Mouse (Mus musculus): ENCODE data around the gene Sacm1l.

The Sacm1l gene

GRCm38 (mm10) chr9:123509638-123510604, 19.6 kb upstream of the Sacm1l start:
- no peak for DNase-seq (ENCODE audit: low spot score)

- no peak for DNase-seq (ENCODE audit: low spot score)
Observed at GRCm38 (mm10) chr9:123510926-123511325, 18.6 kb upstream of the Sacm1l start.

- no peak for DNase-seq (ENCODE audit: low spot score)
Observed at GRCm38 (mm10) chr9:123512482-123512881, 17.1 kb upstream of the Sacm1l start.

- no peak for DNase-seq (ENCODE audit: low spot score)
Observed at GRCm38 (mm10) chr9:123515087-123515486, 14.5 kb upstream of the Sacm1l start.

- no peak for DNase-seq (ENCODE audit: low spot score)
Observed at GRCm38 (mm10) chr9:123516641-123517385, 12.7 kb upstream of the Sacm1l start.

GRCm38 (mm10) chr9:123518969-123519894, 10.3 kb upstream of the Sacm1l start:
- no peak for DNase-seq (ENCODE audit: low spot score)

- DNase-seq (ENCODE audit: low spot score): no peak
Observed at GRCm38 (mm10) chr9:123520735-123521134, 8.8 kb upstream of the Sacm1l start.

GRCm38 (mm10) chr9:123523676-123524075, 5.9 kb upstream of the Sacm1l start:
- DNase-seq (ENCODE audit: low spot score): no peak

- no peak for DNase-seq (ENCODE audit: low spot score)
Observed at GRCm38 (mm10) chr9:123525095-123525494, 4.5 kb upstream of the Sacm1l start.

GRCm38 (mm10) chr9:123526502-123526901, 3.1 kb upstream of the Sacm1l start:
- no peak for DNase-seq (ENCODE audit: low spot score)

GRCm38 (mm10) chr9:123528087-123528925, 1.3 kb upstream of the Sacm1l start:
- DNase-seq (ENCODE audit: low spot score): no peak

- DNase-seq (ENCODE audit: low spot score): peak; percentile 37
Observed at GRCm38 (mm10) chr9:123528926-123529295, 648 bp upstream of the Sacm1l start.

- no peak for DNase-seq (ENCODE audit: low spot score)
Observed at GRCm38 (mm10) chr9:123530158-123530475, 558 bp downstream of the Sacm1l start.

GRCm38 (mm10) chr9:123530566-123531130, 1.1 kb downstream of the Sacm1l start:
- no peak for DNase-seq (ENCODE audit: low spot score)

GRCm38 (mm10) chr9:123531234-123531633, 1.7 kb downstream of the Sacm1l start:
- DNase-seq (ENCODE audit: low spot score): no peak

GRCm38 (mm10) chr9:123536613-123537012, 7.1 kb downstream of the Sacm1l start:
- DNase-seq (ENCODE audit: low spot score): no peak

- DNase-seq (ENCODE audit: low spot score): no peak
Observed at GRCm38 (mm10) chr9:123538189-123538588, 8.6 kb downstream of the Sacm1l start.

- no peak for DNase-seq (ENCODE audit: low spot score)
Observed at GRCm38 (mm10) chr9:123539093-123539492, 9.5 kb downstream of the Sacm1l start.

- no peak for DNase-seq (ENCODE audit: low spot score)
Observed at GRCm38 (mm10) chr9:123539823-123540222, 10.3 kb downstream of the Sacm1l start.

GRCm38 (mm10) chr9:123554599-123554998, 25.0 kb downstream of the Sacm1l start:
- DNase-seq (ENCODE audit: low spot score): no peak

Measured in ovary, postnatal 36 days (tissue).